Mouse (Mus musculus) urinary bladder, postnatal 14 days (tissue): ENCODE results near the gene Gm8212.
"Not testable (repeated sequence)": the region's sequence is repeated elsewhere in the genome, so short reads cannot be mapped to it uniquely, and the experiment has no call there.

Source experiments
- DNase-seq: peaks from one replicate; pipeline ENCODE4 v3.0.0; 2021; ENCODE audit warnings: low spot score

Gene Gm8212

GRCm38 (mm10) chr14:44197361-44197760, at the start of gene Gm8212:
TSS of gene Gm8212 (plus strand) at chr14:44197661.
- DNase-seq, result not testable (repeated sequence)

GRCm38 (mm10) chr14:44213154-44213553, 15.7 kb downstream of the Gm8212 start, which contains the start of gene 4930503E14Rik:
TSS of gene 4930503E14Rik (minus strand) at chr14:44213254.
- DNase-seq, result not testable (repeated sequence)

- no peak for DNase-seq
These were observed 50.6 kb downstream of the Gm8212 start for GRCm38 (mm10) chr14:44248039-44248438.
